Mouse (Mus musculus): ENCODE results near the gene Gm8994.

Gene Gm8994

GRCm38 (mm10) chr6:136364008-136364407, 36.7 kb downstream of the Gm8994 start:
- DNase-seq = no peak

- DNase-seq = no peak
These were observed 37.2 kb downstream of the Gm8994 start for GRCm38 (mm10) chr6:136364430-136365098.

- DNase-seq = no peak
These were observed 48.8 kb downstream of the Gm8994 start for GRCm38 (mm10) chr6:136376097-136376496.

Measured in cerebellum, adult 9-11 months (tissue).